Mouse (Mus musculus): Measurements from ENCODE around the gene Runx1. TPM values are rescaled to one million over a fixed set of nuclear protein-coding genes. Genes with fewer than 3 reads are reported as not detected.
A peak's percentile ranks its signal among the peaks of the same experiment; 100 is the strongest.

Gene Runx1
- polyA plus RNA-seq, 1 experiment: 0.62 TPM

- Histone ChIP-seq H3K27me3 (ENCODE audit: control insufficient read depth, insufficient read depth, low read length) (no peaks in the 10 kb centered on the region), H3K27ac (ENCODE audit: control insufficient read depth, insufficient read depth, low read depth, low read length) (no peak overlapping the region), H3K36me3 (ENCODE audit: control insufficient read depth, insufficient read depth, low read length) (no peaks in the 10 kb centered on the region), H3K4me3 (ENCODE audit: control insufficient read depth, low read depth, low read length) (no peak overlapping the region), H3K4me1 (ENCODE audit: control insufficient read depth, insufficient read depth, low read length) (no peaks in the 10 kb centered on the region)
- no peak for TF ChIP-seq POLR2A (IDR thresholded peaks at IDR 0.05; ENCODE audit: control insufficient read depth, low read depth, low read length)
- no peak for TF ChIP-seq CTCF (IDR thresholded peaks at IDR 0.05; ENCODE audit: control insufficient read depth, insufficient read depth, insufficient replicate concordance, low read depth, low read length)
Measured at GRCm38 (mm10) chr16:92863179-92863578, 37.2 kb upstream of the Runx1 start.

DNA sequence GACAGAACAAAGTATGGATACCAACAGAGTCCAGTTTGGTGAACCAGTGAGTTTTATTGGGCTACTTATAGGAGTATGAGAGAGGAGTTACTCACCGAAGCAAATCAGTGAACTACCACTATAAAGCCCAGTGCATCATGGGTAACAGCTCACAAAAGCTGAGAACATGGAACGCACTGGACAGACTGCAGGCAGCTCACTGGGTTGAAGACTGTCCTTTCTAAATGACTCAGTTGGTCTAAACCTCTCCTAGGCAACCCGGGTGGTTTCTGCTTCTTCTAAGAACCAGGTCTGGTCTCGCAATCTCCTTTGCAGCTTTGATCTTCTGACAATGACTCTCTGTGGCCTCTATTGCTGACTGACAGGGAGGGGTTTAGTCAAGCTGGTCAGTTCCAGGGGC is 36.5 kb upstream of the Runx1 start:
- no peak for TF ChIP-seq CTCF (IDR thresholded peaks at IDR 0.05; ENCODE audit: control insufficient read depth, insufficient read depth, insufficient replicate concordance, low read depth, low read length)
- TF ChIP-seq POLR2A (IDR thresholded peaks at IDR 0.05; ENCODE audit: control insufficient read depth, low read depth, low read length): no peak
- H3K4me1 ChIP-seq (ENCODE audit: control insufficient read depth, insufficient read depth, low read length): no peaks in the 10 kb centered on the region

DNA sequence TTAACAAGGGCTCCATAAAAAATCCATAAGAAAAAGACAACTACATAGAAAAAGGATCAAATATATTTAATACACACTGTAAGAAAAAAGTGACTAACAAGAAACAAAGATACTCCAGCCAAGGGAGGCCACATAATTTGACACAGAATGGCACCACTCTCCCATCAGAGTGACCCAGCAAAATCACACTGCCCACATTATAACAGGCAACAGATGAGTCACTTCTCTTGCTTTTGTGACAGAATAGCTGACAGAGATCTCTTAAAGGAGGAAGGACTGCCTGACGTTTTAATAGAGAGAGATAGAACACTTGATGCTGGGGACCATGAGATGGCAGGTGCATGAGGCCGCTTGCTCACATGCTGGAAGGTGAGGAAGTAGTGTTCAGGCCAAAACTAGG is 35.6 kb upstream of the Runx1 start:
- H3K4me1 ChIP-seq (ENCODE audit: control insufficient read depth, insufficient read depth, low read length): no peaks in the 10 kb centered on the region
- no peak for TF ChIP-seq POLR2A (IDR thresholded peaks at IDR 0.05; ENCODE audit: control insufficient read depth, low read depth, low read length)
- no peak for TF ChIP-seq CTCF (IDR thresholded peaks at IDR 0.05; ENCODE audit: control insufficient read depth, insufficient read depth, insufficient replicate concordance, low read depth, low read length)
- no peaks in the 10 kb centered on the region for H3K36me3 ChIP-seq (ENCODE audit: control insufficient read depth, insufficient read depth, low read length)
- H3K27ac ChIP-seq (ENCODE audit: control insufficient read depth, insufficient read depth, low read depth, low read length): no peak overlapping the region
- no peaks in the 10 kb centered on the region for H3K27me3 ChIP-seq (ENCODE audit: control insufficient read depth, insufficient read depth, low read length)
- no peak overlapping the region for H3K4me3 ChIP-seq (ENCODE audit: control insufficient read depth, low read depth, low read length)

More for the DNA sequence above, 36.5 kb upstream of the Runx1 start:
- Histone ChIP-seq H3K27me3 (ENCODE audit: control insufficient read depth, insufficient read depth, low read length) (no peaks in the 10 kb centered on the region), H3K4me3 (ENCODE audit: control insufficient read depth, low read depth, low read length) (peak overlapping the region; percentile 29), H3K27ac (ENCODE audit: control insufficient read depth, insufficient read depth, low read depth, low read length) (no peak overlapping the region), H3K36me3 (ENCODE audit: control insufficient read depth, insufficient read depth, low read length) (no peaks in the 10 kb centered on the region)

- no peak overlapping the region for H3K4me3 ChIP-seq (ENCODE audit: control insufficient read depth, low read depth, low read length)
- no peaks in the 10 kb centered on the region for H3K36me3 ChIP-seq (ENCODE audit: control insufficient read depth, insufficient read depth, low read length)
- TF ChIP-seq CTCF (IDR thresholded peaks at IDR 0.05; ENCODE audit: control insufficient read depth, insufficient read depth, insufficient replicate concordance, low read depth, low read length) (no peak), POLR2A (IDR thresholded peaks at IDR 0.05; ENCODE audit: control insufficient read depth, low read depth, low read length) (no peak)
- no peak overlapping the region for H3K27ac ChIP-seq (ENCODE audit: control insufficient read depth, insufficient read depth, low read depth, low read length)
- H3K4me1 ChIP-seq (ENCODE audit: control insufficient read depth, insufficient read depth, low read length): no peaks in the 10 kb centered on the region
- no peaks in the 10 kb centered on the region for H3K27me3 ChIP-seq (ENCODE audit: control insufficient read depth, insufficient read depth, low read length)
Measured at GRCm38 (mm10) chr16:92860649-92861048, 34.7 kb upstream of the Runx1 start.

DNA sequence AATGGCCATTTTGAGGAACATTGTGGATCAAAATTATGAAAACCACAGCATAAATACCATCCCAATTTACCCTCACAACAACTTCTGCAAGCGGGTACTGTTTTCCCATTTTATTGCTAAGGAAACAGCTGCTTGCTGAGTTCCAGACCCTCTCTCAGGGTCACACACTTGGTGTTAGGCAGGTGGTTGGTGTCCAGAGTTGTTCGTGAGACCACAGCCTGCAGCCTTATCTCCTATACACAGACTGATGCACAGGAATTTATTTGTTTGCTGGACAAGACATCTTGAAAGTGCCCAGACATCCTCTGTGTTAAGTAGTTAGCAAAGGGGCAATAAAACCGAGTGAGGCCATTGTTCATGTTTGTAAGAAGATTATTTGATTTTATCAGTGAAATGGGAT is 30.8 kb upstream of the Runx1 start:
- Histone ChIP-seq H3K27ac (ENCODE audit: control insufficient read depth, insufficient read depth, low read depth, low read length) (no peak overlapping the region), H3K36me3 (ENCODE audit: control insufficient read depth, insufficient read depth, low read length) (no peaks in the 10 kb centered on the region), H3K27me3 (ENCODE audit: control insufficient read depth, insufficient read depth, low read length) (no peaks in the 10 kb centered on the region), H3K4me1 (ENCODE audit: control insufficient read depth, insufficient read depth, low read length) (no peaks in the 10 kb centered on the region), H3K4me3 (ENCODE audit: control insufficient read depth, low read depth, low read length) (no peak overlapping the region)
- TF ChIP-seq CTCF (IDR thresholded peaks at IDR 0.05; ENCODE audit: control insufficient read depth, insufficient read depth, insufficient replicate concordance, low read depth, low read length): no peak
- TF ChIP-seq POLR2A (IDR thresholded peaks at IDR 0.05; ENCODE audit: control insufficient read depth, low read depth, low read length): no peak

DNA sequence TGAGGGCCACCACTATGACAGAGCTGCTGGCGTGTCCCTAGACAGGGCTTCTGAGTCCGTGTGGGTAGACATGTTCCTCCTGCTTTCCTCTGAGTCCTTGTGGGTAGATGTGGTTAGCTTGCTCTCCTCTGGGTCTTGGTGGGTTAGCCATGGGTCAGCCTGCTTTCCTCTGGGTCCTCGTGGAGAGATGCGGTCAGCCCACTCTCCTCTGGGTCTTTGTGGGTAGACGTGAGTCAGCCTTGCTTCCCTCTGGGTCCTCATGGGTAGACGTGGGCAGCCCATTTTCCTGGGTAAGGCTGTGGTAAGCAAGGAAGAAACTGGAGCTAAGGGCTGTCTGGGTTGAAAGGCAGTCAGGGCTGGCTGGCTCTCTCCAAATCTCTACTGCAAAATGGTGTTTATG is 26.3 kb upstream of the Runx1 start:
- Histone ChIP-seq H3K27ac (ENCODE audit: control insufficient read depth, insufficient read depth, low read depth, low read length) (no peak overlapping the region), H3K27me3 (ENCODE audit: control insufficient read depth, insufficient read depth, low read length) (no peaks in the 10 kb centered on the region), H3K4me1 (ENCODE audit: control insufficient read depth, insufficient read depth, low read length) (no peaks in the 10 kb centered on the region), H3K4me3 (ENCODE audit: control insufficient read depth, low read depth, low read length) (no peak overlapping the region), H3K36me3 (ENCODE audit: control insufficient read depth, insufficient read depth, low read length) (no peaks in the 10 kb centered on the region)
- TF ChIP-seq CTCF (IDR thresholded peaks at IDR 0.05; ENCODE audit: control insufficient read depth, insufficient read depth, insufficient replicate concordance, low read depth, low read length) (no peak), POLR2A (IDR thresholded peaks at IDR 0.05; ENCODE audit: control insufficient read depth, low read depth, low read length) (no peak)

DNA sequence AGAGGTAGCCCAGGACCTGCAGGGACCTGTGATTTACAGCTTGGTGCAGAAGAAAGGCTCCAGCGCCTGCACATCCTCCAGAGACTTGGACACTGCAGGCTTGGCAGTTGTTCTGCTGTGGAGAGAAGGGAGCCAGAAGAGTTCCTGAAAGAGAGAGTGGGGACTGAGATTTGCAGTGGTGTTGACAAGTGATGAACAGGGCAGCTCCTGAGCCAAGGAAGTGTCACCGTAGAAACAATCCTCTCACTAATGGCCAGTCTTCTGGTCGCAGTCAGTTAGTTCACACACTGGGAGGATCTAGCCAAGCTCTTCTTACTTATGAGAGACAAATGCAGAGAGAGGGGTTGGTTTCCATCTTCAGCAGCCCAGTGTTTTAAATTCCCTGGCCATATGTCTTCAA is 24.5 kb upstream of the Runx1 start:
- no peak overlapping the region for H3K27ac ChIP-seq (ENCODE audit: control insufficient read depth, insufficient read depth, low read depth, low read length)
- no peaks in the 10 kb centered on the region for H3K27me3 ChIP-seq (ENCODE audit: control insufficient read depth, insufficient read depth, low read length)
- no peaks in the 10 kb centered on the region for H3K36me3 ChIP-seq (ENCODE audit: control insufficient read depth, insufficient read depth, low read length)
- H3K4me3 ChIP-seq (ENCODE audit: control insufficient read depth, low read depth, low read length): no peak overlapping the region
- no peak for TF ChIP-seq CTCF (IDR thresholded peaks at IDR 0.05; ENCODE audit: control insufficient read depth, insufficient read depth, insufficient replicate concordance, low read depth, low read length)
- TF ChIP-seq POLR2A (IDR thresholded peaks at IDR 0.05; ENCODE audit: control insufficient read depth, low read depth, low read length): no peak
- no peaks in the 10 kb centered on the region for H3K4me1 ChIP-seq (ENCODE audit: control insufficient read depth, insufficient read depth, low read length)

DNA sequence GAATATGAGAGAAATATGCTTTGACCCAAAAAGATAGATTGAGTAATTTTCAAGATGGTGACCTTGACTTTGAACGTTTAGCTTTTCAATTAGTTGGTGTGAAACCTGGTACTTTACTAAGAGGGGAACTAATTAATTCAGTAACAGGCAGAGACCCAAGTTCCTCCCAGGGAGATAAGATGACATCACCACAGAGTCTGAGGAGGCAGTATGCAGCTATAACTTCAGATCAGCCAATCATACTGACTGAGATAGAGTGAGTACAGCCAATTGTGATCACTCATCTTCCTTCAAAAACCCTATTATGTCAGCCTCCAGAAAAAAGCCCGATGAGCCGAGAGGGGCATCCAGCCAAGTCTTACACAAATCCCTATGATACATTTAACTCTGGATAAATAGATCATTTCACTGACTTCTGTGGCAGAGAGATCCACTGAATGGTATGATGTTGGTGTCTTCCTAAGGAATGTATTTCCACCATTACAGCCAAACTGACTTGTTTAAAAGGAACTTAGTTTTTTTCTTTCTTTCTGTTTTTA is 21.9 kb upstream of the Runx1 start:
- Histone ChIP-seq H3K4me3 (ENCODE audit: control insufficient read depth, low read depth, low read length) (no peak overlapping the region), H3K27ac (ENCODE audit: control insufficient read depth, insufficient read depth, low read depth, low read length) (no peak overlapping the region), H3K27me3 (ENCODE audit: control insufficient read depth, insufficient read depth, low read length) (no peaks in the 10 kb centered on the region), H3K36me3 (ENCODE audit: control insufficient read depth, insufficient read depth, low read length) (no peaks in the 10 kb centered on the region), H3K4me1 (ENCODE audit: control insufficient read depth, insufficient read depth, low read length) (no peaks in the 10 kb centered on the region)
- TF ChIP-seq CTCF (IDR thresholded peaks at IDR 0.05; ENCODE audit: control insufficient read depth, insufficient read depth, insufficient replicate concordance, low read depth, low read length): no peak
- no peak for TF ChIP-seq POLR2A (IDR thresholded peaks at IDR 0.05; ENCODE audit: control insufficient read depth, low read depth, low read length)
